Mouse (Mus musculus) cortical plate, adult 2 months (tissue): ENCODE results near the gene Amotl1.

Experiments used
- CTCF ChIP-seq: fragments of 200-500 bp; IDR thresholded peaks from 2 replicates; pipeline ENCODE4 v1.5.1; 2011; ENCODE audit warnings: mild to moderate bottlenecking, control low read depth, low read length; ENCODE audit not compliant: insufficient read depth; ENCODE audit errors: extremely low read depth
- POLR2A ChIP-seq: fragments of 200-500 bp; IDR thresholded peaks from 2 replicates; pipeline ENCODE4 v1.6.1; 2011; ENCODE audit warnings: mild to moderate bottlenecking, low read length, control low read depth; ENCODE audit not compliant: insufficient read depth; ENCODE audit errors: extremely low read depth

DNA sequence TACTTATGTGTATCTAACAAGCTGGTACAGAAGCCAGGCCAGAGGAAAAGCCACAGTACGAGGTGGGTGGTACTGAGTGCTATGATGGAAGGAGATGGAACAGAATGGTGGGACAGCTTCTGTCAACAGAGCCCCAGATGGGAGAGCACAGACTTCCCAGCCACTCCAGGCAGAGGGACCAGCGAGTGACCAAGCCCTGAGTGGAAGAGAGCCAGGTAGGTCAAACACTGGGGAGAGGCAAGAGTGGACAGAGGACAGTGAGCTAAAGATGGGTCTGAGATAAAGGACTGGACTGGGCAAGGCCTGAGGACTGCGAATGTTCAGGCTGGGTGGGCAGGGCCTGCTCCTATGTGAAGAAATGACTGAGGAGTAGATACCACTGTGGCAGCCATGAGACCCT is 23.5 kb upstream of the Amotl1 start:
- TF ChIP-seq POLR2A (no peak), CTCF (no peak)
